ENCODE assay signal across 10 mouse cellular contexts in genomic region chr15:82166240-82167100, GRCm38 (mm10). TPM values are rescaled to one million over a fixed set of nuclear protein-coding genes. Genes with fewer than 3 reads are reported as not detected.
DNase-seq lines count a peak whose midpoint lies in the region; ATAC-seq and TF ChIP-seq lines count a peak whose summit lies in the region.
"Had no signal": no experiment of that assay in that cellular context is flagged by ENCODE, and none has a peak within 500 bp of the region (broad histone marks: within the 10 kb centered on the region; RNA-seq: fewer than 3 reads in every experiment).

No protein-coding gene starts in this region.

- H3K27ac ChIP-seq in heart, embryonic 10.5 days: peak overlapping the region; percentile 62; the same call in 1 of the 2 replicates
- H3K27ac ChIP-seq in CH12.LX (ENCODE audit: insufficient read depth, low read depth): peak overlapping the region; percentile 96
- H3K27ac ChIP-seq in forebrain, postnatal 0 days (ENCODE audit: low read depth, low read length): 0 out of 2 replicates have a peak overlapping the region, but pooled peaks have one; percentile 35
- H3K27ac ChIP-seq in liver, adult 2 months (replicated peaks; ENCODE audit: insufficient read depth, low read depth, low read length): peak overlapping the region; percentile 73; the same call in 1 of the 2 replicates
- peak overlapping the region; percentile 71 for H3K27ac ChIP-seq in stomach, embryonic 14.5 days (ENCODE audit: low read length)
- H3K27ac ChIP-seq: left cerebral cortex, adult 2 months had no signal

- H3K9me3 ChIP-seq in heart, embryonic 10.5 days: no peaks in the 10 kb centered on the region
- H3K9me3 ChIP-seq in CH12.LX (replicated peaks; ENCODE audit: low read length): no peaks in the 10 kb centered on the region
- H3K9me3 ChIP-seq in forebrain, postnatal 0 days (ENCODE audit: low read length): no peaks in the 10 kb centered on the region
- H3K9me3 ChIP-seq in stomach, embryonic 14.5 days (ENCODE audit: control insufficient read depth, low read depth, low read length): no peaks in the 10 kb centered on the region

- peak overlapping the region; percentile 73 for H3K9ac ChIP-seq in CH12.LX (ENCODE audit: insufficient read depth, low read depth)
- H3K9ac ChIP-seq in forebrain, postnatal 0 days: no peak overlapping the region
- peak overlapping the region; percentile 46 for H3K9ac ChIP-seq in liver, adult 2 months (ENCODE audit: low read depth, low read length)
- H3K9ac ChIP-seq in stomach, embryonic 14.5 days (replicated peaks; ENCODE audit: low read depth, low read length): peak overlapping the region; percentile 18; the same call in 1 of the 2 replicates

- peak; percentile 60 for TF ChIP-seq POLR2A in CH12.LX (IDR thresholded peaks at IDR 0.05; ENCODE audit: low read depth, low read length)
- TF ChIP-seq POLR2A in liver, adult 2 months (IDR thresholded peaks at IDR 0.05; ENCODE audit: extremely low read depth, insufficient read depth, low read length): no peak

- H3K27me3 ChIP-seq in heart, embryonic 10.5 days (ENCODE audit: insufficient read depth, poor library complexity, severe bottlenecking): no peaks in the 10 kb centered on the region
- H3K27me3 ChIP-seq in CH12.LX (replicated peaks): no peaks in the 10 kb centered on the region
- H3K27me3 ChIP-seq in forebrain, postnatal 0 days (ENCODE audit: insufficient read depth, low read length): no peaks in the 10 kb centered on the region
- no peaks in the 10 kb centered on the region for H3K27me3 ChIP-seq in liver, adult 2 months (ENCODE audit: control insufficient read depth, insufficient read depth, low read length)
- no peaks in the 10 kb centered on the region for H3K27me3 ChIP-seq in stomach, embryonic 14.5 days (ENCODE audit: control insufficient read depth, insufficient read depth, low read length)

- H3K4me2 ChIP-seq in CH12.LX (ENCODE audit: insufficient read depth, low read depth, poor library complexity, severe bottlenecking): peak overlapping the region; percentile 96
- no peak overlapping the region for H3K4me2 ChIP-seq in forebrain, postnatal 0 days (ENCODE audit: low read depth)
- H3K4me2 ChIP-seq in stomach, embryonic 14.5 days (replicated peaks; ENCODE audit: low read depth, low read length): no peak overlapping the region

- peaks cover 69% of the 10 kb centered on the region for H3K79me2 ChIP-seq in CH12.LX (replicated peaks; ENCODE audit: control insufficient read depth, extremely low read depth, insufficient read depth, poor library complexity, severe bottlenecking)
- H3K79me2 ChIP-seq in liver, adult 2 months (ENCODE audit: control insufficient read depth, insufficient read depth, low read length): peaks cover 20% of the 10 kb centered on the region; the same call in 1 of the 2 replicates

- DNase-seq in heart, embryonic 10.5 days (ENCODE audit: low spot score): no peak
- no peak for DNase-seq in heart, adult 9 months (ENCODE audit: low spot score in 2 of 2)
- peak; percentile 82 for DNase-seq in CH12.LX (ENCODE audit: extremely low read depth)
- DNase-seq in forebrain, postnatal 0 days: no peak
- peak; percentile 57 for DNase-seq in liver, adult 2 months (ENCODE audit: extremely low read depth, low read depth, low spot score)
- DNase-seq in adrenal gland, postnatal 14 days: no peak
- no peak for DNase-seq in urinary bladder, adult 2 months (ENCODE audit: low spot score)

- TF ChIP-seq RAD21 in CH12.LX (IDR thresholded peaks at IDR 0.05; ENCODE audit: low read depth, low read length): no peak

- H3K36me3 ChIP-seq in heart, embryonic 10.5 days: peaks cover 18% of the 10 kb centered on the region
- peaks cover 19 to 39% of the 10 kb centered on the region in 2 experiments for H3K36me3 ChIP-seq in CH12.LX (replicated peaks in 1 of 2; ENCODE audit: control insufficient read depth in 1 of 2, insufficient read depth in 1 of 2, low read length in 1 of 2)
- peaks cover 17% of the 10 kb centered on the region for H3K36me3 ChIP-seq in forebrain, postnatal 0 days (ENCODE audit: insufficient read depth)
- H3K36me3 ChIP-seq in liver, adult 2 months (ENCODE audit: control insufficient read depth, insufficient read depth, low read length): no peaks in the 10 kb centered on the region
- H3K36me3 ChIP-seq in stomach, embryonic 14.5 days (ENCODE audit: control insufficient read depth, insufficient read depth, low read length): peaks cover 23% of the 10 kb centered on the region

- H3K4me1 ChIP-seq in heart, embryonic 10.5 days: peaks cover 73% of the 10 kb centered on the region
- peaks cover 9 to 61% of the 10 kb centered on the region in 2 experiments for H3K4me1 ChIP-seq in CH12.LX (ENCODE audit: control insufficient read depth in 1 of 2, insufficient read depth in 2 of 2)
- H3K4me1 ChIP-seq in forebrain, postnatal 0 days (ENCODE audit: insufficient read depth): no peaks in the 10 kb centered on the region
- peaks cover 6% of the 10 kb centered on the region; the same call in 1 of the 2 replicates for H3K4me1 ChIP-seq in liver, adult 2 months (ENCODE audit: control insufficient read depth, insufficient read depth, low read length)
- H3K4me1 ChIP-seq in stomach, embryonic 14.5 days (ENCODE audit: control insufficient read depth, insufficient read depth, low read length): peaks cover 27% of the 10 kb centered on the region

- dilution Hi-C loops in CH12.LX (cut with MboI; ENCODE audit: extremely low pct_ligation_motif_present, extremely low pct_unique_long_range_greater_than_20kb, low sequenced_read_pairs): no loop called here

- no peak for TF ChIP-seq CTCF in CH12.LX (conservative IDR thresholded peaks at IDR 0.05 in 1 of 2, IDR thresholded peaks at IDR 0.05 in 1 of 2; ENCODE audit: low read depth in 2 of 2, low read length in 2 of 2)
- TF ChIP-seq CTCF in forebrain, postnatal 0 days (IDR thresholded peaks at IDR 0.05; ENCODE audit: low read depth): no peak
- no peak for TF ChIP-seq CTCF in liver, adult 2 months (IDR thresholded peaks at IDR 0.05; ENCODE audit: low read depth, low read length)

- WGBS in heart, embryonic 10.5 days: 70% methylated on average over 22 of the region's 22 CpGs
- 48% methylated on average over 22 of the region's 22 CpGs for WGBS in forebrain, postnatal 0 days
- 36% methylated on average over 22 of the region's 22 CpGs for WGBS in liver, adult 2 months
- WGBS in stomach, embryonic 14.5 days: 42% methylated on average over 22 of the region's 22 CpGs

- no peak overlapping the region for H3K4me3 ChIP-seq in heart, embryonic 10.5 days
- H3K4me3 ChIP-seq in CH12.LX (replicated peaks in 1 of 3; ENCODE audit: low read depth in 2 of 3, low read length in 2 of 3, poor library complexity in 1 of 3): peak overlapping the region; percentile 35 to 59 (median 41)
- H3K4me3 ChIP-seq in forebrain, postnatal 0 days (ENCODE audit: low read depth, low read length): no peak overlapping the region
- peak overlapping the region; percentile 8; the same call in 1 of the 2 replicates for H3K4me3 ChIP-seq in liver, adult 2 months (ENCODE audit: insufficient read depth, low read depth, low read length)
- no peak overlapping the region for H3K4me3 ChIP-seq in stomach, embryonic 14.5 days (ENCODE audit: low read depth, low read length)
- H3K4me3 ChIP-seq: left cerebral cortex, adult 2 months had no signal

- ATAC-seq in forebrain, postnatal 0 days: no peak
- no peak for ATAC-seq in stomach, embryonic 14.5 days (ENCODE audit: insufficient number of reproducible peaks, insufficient read depth, low FRiP score, low read depth)

- TF ChIP-seq EP300 in CH12.LX (IDR thresholded peaks at IDR 0.05; ENCODE audit: low read length): peak; percentile 36; the same call in 1 of the 2 replicates

- in situ Hi-C loops in CH12.LX (cut with MboI; ENCODE audit: low pct_ligation_motif_present, low pct_unique_long_range_greater_than_20kb, low sequenced_read_pairs): no loop called here

RNA-seq across cellular contexts. Expression of gene Srebf2, which starts 19.5 kb away (rescaled TPM):
- polyA plus RNA-seq in heart, embryonic 10.5 days (2016; fragmentation: Nextera tagmentation; extraction: Ambion mirVana): 129 and 133 TPM in 2 replicates
- 130 and 159 TPM in 2 replicates for total RNA-seq in CH12.LX (2012; rRNA removed)
- 77.6 and 94.3 TPM in 2 replicates for total RNA-seq in CH12.LX (2014; rRNA removed)
- polyA plus RNA-seq in CH12.LX (2012; ENCODE audit: insufficient read length, low read depth): 214 and 253 TPM in 2 replicates
- total RNA-seq in forebrain, postnatal 0 days (2014; rRNA removed): 121 and 171 TPM in 2 replicates
- 147 and 193 TPM in 2 replicates for polyA plus RNA-seq in forebrain, postnatal 0 days (2015; fragmentation: Nextera tagmentation; extraction: Ambion mirVana)
- 16.5 and 25.0 TPM in 2 replicates for total RNA-seq in liver, adult 2 months (2014; rRNA removed)
- 66.3 and 71.2 TPM in 2 replicates for polyA plus RNA-seq in liver, adult 2 months (2012; rRNA removed)
- polyA plus RNA-seq in stomach, embryonic 14.5 days (2014; fragmentation: Nextera tagmentation; extraction: Ambion mirVana): 128 and 133 TPM in 2 replicates
- 46.9 and 49.2 TPM in 2 replicates for total RNA-seq in adrenal gland, postnatal 14 days (2021)
- polyA plus RNA-seq in urinary bladder, adult 2 months (2012; rRNA removed): 55.3 and 68.9 TPM in 2 replicates

RNA-seq across cellular contexts. Expression of gene Ccdc134, which starts 38.7 kb away (rescaled TPM):
- 13.5 and 19.4 TPM in 2 replicates for polyA plus RNA-seq in heart, embryonic 10.5 days (2016; fragmentation: Nextera tagmentation; extraction: Ambion mirVana)
- total RNA-seq in CH12.LX (2012; rRNA removed) (37.1 and 48.8 TPM in 2 replicates), CH12.LX (2014; rRNA removed) (35.1 and 35.7 TPM in 2 replicates)
- 42.9 and 43.6 TPM in 2 replicates for polyA plus RNA-seq in CH12.LX (2012; ENCODE audit: insufficient read length, low read depth)
- total RNA-seq in forebrain, postnatal 0 days (2014; rRNA removed): 13.0 and 14.7 TPM in 2 replicates
- 6.7 and 6.8 TPM in 2 replicates for polyA plus RNA-seq in forebrain, postnatal 0 days (2015; fragmentation: Nextera tagmentation; extraction: Ambion mirVana)
- 1.3 and 1.8 TPM in 2 replicates for total RNA-seq in liver, adult 2 months (2014; rRNA removed)
- 5.2 and 8.2 TPM in 2 replicates for polyA plus RNA-seq in liver, adult 2 months (2012; rRNA removed)
- polyA plus RNA-seq in stomach, embryonic 14.5 days (2014; fragmentation: Nextera tagmentation; extraction: Ambion mirVana): 17.7 and 18.4 TPM in 2 replicates
- total RNA-seq in adrenal gland, postnatal 14 days (2021): 6.6 and 12.1 TPM in 2 replicates
- polyA plus RNA-seq in urinary bladder, adult 2 months (2012; rRNA removed): 12.8 and 16.1 TPM in 2 replicates

RNA-seq across cellular contexts. Expression of gene Shisa8, which starts 46.1 kb away (rescaled TPM):
- 0.11 and 0.13 TPM in 2 replicates for polyA plus RNA-seq in heart, embryonic 10.5 days (2016; fragmentation: Nextera tagmentation; extraction: Ambion mirVana)
- total RNA-seq in CH12.LX (2012; rRNA removed) (152 and 159 TPM in 2 replicates), CH12.LX (2014; rRNA removed) (94.6 and 103 TPM in 2 replicates)
- 64.2 and 83.4 TPM in 2 replicates for polyA plus RNA-seq in CH12.LX (2012; ENCODE audit: insufficient read length, low read depth)
- total RNA-seq in forebrain, postnatal 0 days (2014; rRNA removed): 4.7 and 6.3 TPM in 2 replicates
- 1.8 and 2.7 TPM in 2 replicates for polyA plus RNA-seq in forebrain, postnatal 0 days (2015; fragmentation: Nextera tagmentation; extraction: Ambion mirVana)
- total RNA-seq in liver, adult 2 months (2014; rRNA removed): 0.09 and 0.47 TPM in 2 replicates
- 0.07 and 0.77 TPM in 2 replicates for polyA plus RNA-seq in liver, adult 2 months (2012; rRNA removed)
- polyA plus RNA-seq in stomach, embryonic 14.5 days (2014; fragmentation: Nextera tagmentation; extraction: Ambion mirVana): 0.30 and 0.39 TPM in 2 replicates
- 0.44 and 1.1 TPM in 2 replicates for total RNA-seq in adrenal gland, postnatal 14 days (2021)
- polyA plus RNA-seq in urinary bladder, adult 2 months (2012; rRNA removed): 0.10 TPM in 1 of 2 replicates, not detected in the other
- total RNA-seq: MEL had no signal

RNA-seq across cellular contexts. Expression of gene Tnfrsf13c, which starts 57.7 kb away (rescaled TPM):
- polyA plus RNA-seq in heart, embryonic 10.5 days (2016; fragmentation: Nextera tagmentation; extraction: Ambion mirVana): 0.20 TPM in 1 of 2 replicates, not detected in the other
- total RNA-seq in CH12.LX (2012; rRNA removed): 287 and 334 TPM in 2 replicates
- total RNA-seq in CH12.LX (2014; rRNA removed): 188 and 204 TPM in 2 replicates
- 219 and 257 TPM in 2 replicates for polyA plus RNA-seq in CH12.LX (2012; ENCODE audit: insufficient read length, low read depth)
- 0.24 and 0.62 TPM in 2 replicates for total RNA-seq in forebrain, postnatal 0 days (2014; rRNA removed)
- 0.44 and 0.47 TPM in 2 replicates for polyA plus RNA-seq in forebrain, postnatal 0 days (2015; fragmentation: Nextera tagmentation; extraction: Ambion mirVana)
- total RNA-seq in liver, adult 2 months (2014; rRNA removed): 0.28 and 0.54 TPM in 2 replicates
- polyA plus RNA-seq in liver, adult 2 months (2012; rRNA removed): 0.17 and 0.34 TPM in 2 replicates
- polyA plus RNA-seq in stomach, embryonic 14.5 days (2014; fragmentation: Nextera tagmentation; extraction: Ambion mirVana): 0.18 TPM in 1 of 2 replicates, not detected in the other
- 1.0 and 6.8 TPM in 2 replicates for total RNA-seq in adrenal gland, postnatal 14 days (2021)
- polyA plus RNA-seq in urinary bladder, adult 2 months (2012; rRNA removed): 0.15 and 0.16 TPM in 2 replicates

Comparison
In these comparisons a context has a peak if more than half of its experiments do, and no peak if none do; other contexts are left out.
1. DNase-seq: peak in CH12.LX (single experiment) and liver, adult 2 months (single experiment); none in heart, embryonic 10.5 days (single experiment), heart, adult 9 months (0 of 2), forebrain, postnatal 0 days (single experiment), adrenal gland, postnatal 14 days (single experiment) and urinary bladder, adult 2 months (single experiment).
2. H3K27ac ChIP-seq: peak in every context shown above with its lines; median percentile 96 in CH12.LX; 73 in liver, adult 2 months; 71 in stomach, embryonic 14.5 days; 62 in heart, embryonic 10.5 days; 35 in forebrain, postnatal 0 days.
3. H3K4me3 ChIP-seq: peak in CH12.LX (3 of 3) and liver, adult 2 months (single experiment); none in heart, embryonic 10.5 days (single experiment), forebrain, postnatal 0 days (single experiment) and stomach, embryonic 14.5 days (single experiment).
4. RNA of gene Shisa8, which starts 46.1 kb away (polyA plus RNA-seq): 64.2 to 83.4 TPM in CH12.LX; 1.8 to 2.7 TPM in forebrain, postnatal 0 days, 0.30 to 0.39 TPM in stomach, embryonic 14.5 days, 0.11 to 0.13 TPM in heart, embryonic 10.5 days, 0.10 TPM in urinary bladder, adult 2 months and 0.07 to 0.77 TPM in liver, adult 2 months; every median in the first group is over 10 times any median in the second.